Mouse (Mus musculus): ENCODE measurements at regions not wholly inside any gene's neighbourhood (a gene's known extent, or its start where the extent isn't known, plus 50 kb on each side); places are given as distances from the start of the nearest gene placed in this dataset.

GRCm38 (mm10) chr10:8041790-8042189, 85.8 kb upstream of the Tab2 start:
- no peak for TF ChIP-seq ZNF384 (IDR thresholded peaks at IDR 0.05; ENCODE audit: low read depth, low read length)
- TF ChIP-seq CHD2 (IDR thresholded peaks at IDR 0.05; ENCODE audit: low read depth, low read length): no peak
- TF ChIP-seq ZC3H11A (IDR thresholded peaks at IDR 0.05; ENCODE audit: borderline replicate concordance, low read depth, low read length): no peak

Measured in ES-E14 (cell line).